Mouse (Mus musculus) erythroid progenitor cell, adult 5-6 weeks (primary cell): Measurements from ENCODE around the gene Nrxn2. TPM values are rescaled to one million over a fixed set of nuclear protein-coding genes. Genes with fewer than 3 reads are reported as not detected.

Source experiments
- ATAC-seq: replicated peaks from 2 replicates; pipeline ENCODE4 v1.8.0; 2016; ENCODE audit warnings: moderate number of reproducible peaks, mild to moderate bottlenecking, moderate TSS enrichment, inconsistent platforms; ENCODE audit not compliant: poor library complexity, low FRiP score, severe bottlenecking
- total RNA-seq, 2 experiments: library from RNA; stranded (forward) in 1 of 2; stranded (reverse) in 1 of 2; fragments of 150-400 nt in 1 of 2; fragments of 186-747, 209-891 nt in 1 of 2; gene quantifications; 2 replicates each; pipeline versions ENCODE4 v1.2.3 to v1.2.4; 2015 to 2017; ENCODE audit warnings: low replicate concordance in 2 of 2

Gene Nrxn2
- total RNA-seq, 2 experiments from 2014 or later = not detected

DNA sequence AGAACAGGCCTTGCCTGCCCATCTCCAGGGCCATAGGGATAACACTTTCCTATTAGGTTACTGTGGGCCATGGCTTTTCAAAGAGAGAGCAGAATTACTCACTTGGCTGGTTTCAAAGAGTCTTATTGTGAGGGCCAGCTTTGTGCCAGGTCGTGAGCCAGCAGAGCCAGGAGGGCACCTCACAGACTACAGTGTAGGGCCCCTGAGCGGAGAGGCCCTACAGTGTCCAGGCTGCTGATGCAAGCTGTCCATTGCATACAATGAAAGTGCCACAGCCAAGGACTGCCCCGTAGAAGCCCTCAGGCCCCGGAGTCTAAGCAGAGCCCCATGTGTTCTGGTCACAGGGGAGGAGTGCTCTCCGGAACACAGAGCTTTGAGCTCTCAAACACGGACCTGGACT lies 64.4 kb downstream of the Nrxn2 start:
- no peak for ATAC-seq

DNA sequence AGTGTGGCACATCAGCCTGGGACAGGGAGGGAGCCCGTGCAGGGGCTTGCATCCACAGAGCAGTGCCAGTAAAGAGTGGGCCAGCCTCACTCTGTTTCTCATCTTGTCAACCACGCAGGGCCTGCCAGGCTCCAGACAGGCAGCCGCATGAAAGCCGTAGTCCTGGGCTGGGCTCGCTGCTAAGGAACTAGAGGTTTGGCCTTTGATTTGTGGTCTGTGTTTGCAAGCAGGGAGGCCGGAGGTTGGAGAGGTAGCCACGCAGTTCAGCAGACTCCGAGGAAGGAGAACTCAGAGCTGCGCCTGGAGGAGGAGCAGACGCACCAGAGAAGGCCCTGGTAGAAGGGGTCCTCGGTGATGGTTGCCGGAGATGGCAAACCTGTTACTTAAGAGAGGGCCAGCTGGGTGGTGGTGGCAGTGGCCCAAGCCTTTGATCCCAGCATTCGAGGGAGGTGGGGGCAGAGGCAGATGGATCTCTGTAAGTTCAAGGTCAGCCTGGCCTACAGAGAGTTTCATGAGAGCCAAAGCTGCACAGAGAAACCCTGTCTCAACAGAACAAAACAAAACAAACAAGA lies 66.6 kb downstream of the Nrxn2 start:
- ATAC-seq = no peak

DNA sequence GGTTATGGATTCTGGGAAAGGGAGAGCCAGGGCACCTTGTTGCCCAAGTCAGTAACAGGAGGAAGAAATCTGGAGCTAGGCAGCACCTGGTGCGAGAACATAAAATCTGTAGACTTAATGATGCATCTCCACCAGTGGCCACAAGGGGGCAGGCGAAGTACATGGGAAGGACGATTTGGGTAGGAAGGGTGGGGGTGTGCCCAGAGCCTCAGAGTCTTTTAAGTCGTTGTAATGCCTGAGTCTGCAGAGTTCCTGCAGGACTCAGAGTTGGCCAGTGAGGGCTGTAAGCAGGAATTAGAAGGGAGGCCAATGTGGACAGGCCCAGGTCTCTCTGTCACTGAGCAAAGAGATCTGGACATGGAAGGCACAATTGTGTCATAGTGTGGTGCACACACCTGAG lies 70.5 kb downstream of the Nrxn2 start:
- ATAC-seq = no peak

DNA sequence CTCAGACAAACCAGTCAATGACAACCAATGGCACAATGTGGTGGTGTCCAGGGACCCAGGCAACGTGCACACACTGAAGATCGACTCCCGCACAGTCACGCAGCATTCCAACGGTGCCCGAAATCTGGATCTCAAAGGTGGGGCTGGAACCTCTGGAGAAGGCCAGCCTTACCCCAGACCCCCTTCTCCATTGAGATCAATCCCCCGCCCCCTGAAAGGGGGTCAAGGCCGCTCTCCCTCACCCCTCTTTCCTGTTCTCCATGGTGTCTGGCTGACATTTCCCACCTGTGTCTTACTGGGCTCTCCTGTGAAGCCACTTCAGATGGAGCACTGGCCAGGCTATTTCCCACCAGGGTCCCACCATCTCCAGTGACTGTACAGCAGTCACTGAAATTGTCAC lies 73.0 kb downstream of the Nrxn2 start:
- ATAC-seq = no peak

DNA sequence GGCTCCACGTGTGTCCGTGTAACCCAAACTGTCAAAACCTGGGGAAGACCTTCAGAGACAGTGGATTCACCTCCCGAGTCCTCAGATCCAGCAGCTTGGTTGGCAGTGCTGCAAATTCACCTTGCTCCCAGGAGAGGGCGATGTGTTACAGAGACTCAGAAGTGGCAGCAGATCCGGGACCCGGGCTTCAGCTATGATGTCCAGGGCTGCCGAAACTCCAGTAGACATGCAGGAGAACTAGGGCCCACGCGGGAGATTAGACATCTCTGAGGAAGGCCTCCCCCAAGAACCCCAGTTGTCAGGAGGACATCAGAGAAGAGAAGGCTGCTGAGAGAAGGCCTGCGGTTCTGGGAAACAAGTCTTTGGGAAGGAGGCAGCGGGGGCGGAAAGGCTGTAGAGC lies 73.6 kb downstream of the Nrxn2 start:
- ATAC-seq = no peak

DNA sequence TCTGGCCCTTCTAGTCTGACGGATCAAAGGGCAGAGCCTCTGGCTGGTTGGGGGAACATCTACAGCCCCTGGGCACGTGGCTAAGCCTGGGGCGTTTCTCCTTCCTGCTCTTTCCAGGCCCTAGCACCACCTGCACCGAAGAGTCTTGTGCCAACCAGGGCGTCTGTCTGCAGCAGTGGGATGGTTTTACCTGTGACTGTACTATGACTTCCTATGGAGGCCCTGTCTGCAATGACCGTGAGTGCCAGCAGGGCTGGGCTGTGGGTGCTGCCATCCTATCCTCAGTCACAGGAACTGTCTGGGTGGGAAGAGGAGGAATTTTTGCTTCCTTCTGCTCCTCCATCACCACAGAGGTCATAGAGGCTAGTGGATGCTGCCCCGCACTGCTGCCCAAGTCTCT lies 74.7 kb downstream of the Nrxn2 start:
- no peak for ATAC-seq

DNA sequence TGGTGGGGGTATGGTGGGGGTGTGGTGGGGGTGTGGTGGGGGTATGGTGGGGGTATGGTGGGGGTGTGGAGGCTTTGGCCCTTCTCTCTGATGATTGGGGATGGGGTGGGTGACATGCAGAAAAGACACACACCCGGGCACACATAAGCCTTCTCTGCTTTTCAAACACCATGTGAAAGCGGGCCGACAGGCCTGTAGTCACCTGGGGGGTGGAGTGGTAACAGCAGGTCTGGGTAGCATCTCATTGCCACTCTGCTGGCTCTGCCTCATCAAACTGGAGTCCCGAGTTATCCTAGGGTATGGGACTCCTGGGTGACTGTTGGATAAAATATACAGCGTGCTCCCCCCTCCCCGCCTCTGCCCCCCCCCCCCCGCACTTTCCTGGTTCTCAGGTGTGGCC lies 75.5 kb downstream of the Nrxn2 start:
- ATAC-seq = no peak

DNA sequence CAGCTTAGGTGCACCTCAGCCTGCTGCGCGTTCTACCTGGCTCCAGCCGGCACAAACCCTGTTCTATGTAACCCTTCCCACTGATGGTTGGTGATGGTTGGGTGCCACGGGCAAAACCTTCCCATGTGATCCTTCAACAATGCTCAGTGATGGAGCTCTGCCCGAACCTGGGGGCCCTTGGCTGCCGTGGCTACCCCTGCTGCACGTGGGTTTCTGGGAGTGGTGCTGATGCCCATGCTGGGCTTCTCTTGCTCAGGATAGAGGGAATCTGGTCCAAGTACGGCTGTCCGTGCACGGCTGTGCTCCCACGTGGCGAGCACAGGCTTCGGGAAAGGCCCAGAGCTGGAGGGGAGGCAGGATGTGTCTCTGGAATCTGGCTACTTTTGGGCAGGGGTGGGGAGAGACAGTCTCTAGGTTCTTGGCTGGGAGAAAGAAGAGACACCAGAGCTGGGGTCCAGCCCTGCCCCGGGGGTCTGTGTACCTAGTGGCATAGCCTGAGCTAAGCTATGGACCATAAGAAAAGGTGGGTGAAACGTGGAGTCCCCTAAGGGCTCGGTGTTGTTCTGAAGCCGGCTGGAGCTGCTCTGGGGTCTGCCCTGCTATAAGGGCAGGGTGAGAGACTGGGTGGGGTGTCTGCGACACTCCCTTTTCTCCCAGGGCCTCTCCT lies 76.1 kb downstream of the Nrxn2 start:
- ATAC-seq = no peak

DNA sequence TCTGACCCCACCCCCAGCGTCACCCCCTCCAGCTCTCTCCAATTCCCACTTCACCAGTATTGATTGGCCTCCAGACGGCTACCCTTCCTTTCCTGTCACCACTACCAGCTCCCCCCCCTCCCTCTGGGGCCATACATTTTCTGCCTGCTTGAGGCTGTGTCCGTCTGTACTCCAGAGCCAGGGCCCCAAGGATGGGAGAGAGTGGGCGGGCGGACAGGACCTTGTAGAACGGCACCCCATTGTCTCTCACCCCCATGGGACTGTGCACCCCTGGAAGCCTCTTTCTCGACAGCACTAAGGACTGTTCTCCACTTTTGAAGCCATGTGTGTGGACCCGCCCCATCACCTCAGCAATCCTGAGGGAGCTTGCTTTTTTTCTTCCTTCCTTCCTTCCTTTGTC lies 77.2 kb downstream of the Nrxn2 start:
- no peak for ATAC-seq

DNA sequence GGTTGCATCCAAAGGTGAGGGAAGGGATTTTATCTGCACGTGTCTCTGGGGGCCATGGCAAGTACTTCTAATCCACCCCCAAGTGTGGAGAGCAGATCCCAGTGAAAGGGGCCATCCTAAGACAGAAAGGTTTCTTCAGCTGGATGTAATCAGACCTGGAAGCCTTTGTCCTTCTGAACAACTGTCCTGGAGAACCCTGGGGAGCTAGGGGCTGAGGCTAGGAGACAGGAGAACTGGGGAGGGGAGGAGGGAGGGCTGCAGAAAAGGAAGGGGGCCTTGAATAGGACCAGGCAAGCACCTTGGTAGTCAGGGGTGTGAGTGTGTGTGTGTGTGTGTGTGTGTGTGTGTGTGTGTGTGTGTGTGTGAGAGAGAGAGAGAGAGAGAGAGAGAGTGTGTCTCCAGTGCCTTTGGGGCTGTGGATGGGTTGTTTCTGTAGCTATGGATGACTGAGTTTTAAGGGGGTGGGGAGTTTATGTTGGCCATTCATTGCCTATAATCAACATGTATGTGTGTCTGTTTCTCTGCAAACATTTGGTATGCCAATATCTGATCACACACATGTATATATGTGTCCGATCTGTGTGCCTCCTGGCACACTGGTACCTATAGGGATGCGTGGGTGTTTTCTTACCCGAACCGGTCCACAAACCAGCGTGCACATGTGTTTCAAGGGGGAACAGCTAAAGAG lies 78.1 kb downstream of the Nrxn2 start:
- ATAC-seq = no peak

DNA sequence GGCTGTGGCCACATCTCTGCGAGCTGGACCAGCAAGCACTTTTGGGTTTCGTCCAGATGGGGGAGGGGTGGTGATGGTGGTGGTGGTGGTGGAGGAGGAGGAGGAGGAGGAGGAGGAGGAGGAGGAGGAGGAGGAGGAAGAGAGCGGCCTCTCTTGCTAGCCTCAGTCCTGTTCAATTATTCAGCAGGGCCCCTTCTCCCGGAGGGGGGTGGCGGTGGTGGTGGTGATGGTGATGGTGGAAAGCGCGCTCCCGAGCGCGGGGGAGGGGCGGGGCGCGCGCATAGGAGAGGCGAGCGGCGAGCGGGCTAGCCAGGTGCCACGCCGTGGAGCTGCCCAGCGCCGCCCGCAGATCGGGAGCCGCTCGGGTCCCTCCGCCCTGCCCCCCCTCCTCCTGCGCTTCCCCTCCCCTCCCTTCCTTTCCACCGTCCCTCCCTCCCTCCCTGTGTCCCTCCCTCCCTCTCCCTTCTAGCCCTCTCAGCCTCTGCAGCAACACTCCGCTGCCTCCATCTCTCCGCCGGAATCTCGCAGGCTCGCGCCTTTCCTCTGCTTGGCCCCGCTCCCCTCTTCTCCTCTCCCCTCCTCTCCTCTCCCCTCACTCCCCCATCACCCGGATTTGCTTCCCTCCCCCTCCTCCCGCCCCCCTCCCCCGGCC lies 78.7 kb downstream of the Nrxn2 start:
- no peak for ATAC-seq

DNA sequence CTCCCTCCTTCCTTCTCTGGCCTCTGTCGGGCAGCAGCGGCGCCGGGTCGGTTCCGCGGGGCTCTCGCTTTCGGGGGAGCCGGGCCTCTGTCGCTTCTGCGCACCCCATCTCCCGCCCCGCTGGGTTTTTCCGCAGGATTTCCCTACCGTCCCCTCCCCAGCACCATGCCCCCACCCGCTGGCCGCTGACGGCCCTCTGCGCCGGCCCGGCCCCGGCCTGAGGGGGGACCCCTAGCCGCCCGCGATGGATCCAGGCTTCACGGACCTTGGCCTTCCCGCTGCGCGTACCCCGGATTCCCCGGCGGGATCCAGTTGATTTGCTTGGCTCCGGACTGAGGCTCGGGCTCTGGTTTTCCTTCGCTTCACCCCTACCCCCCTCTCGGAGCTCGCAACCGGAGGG lies 79.3 kb downstream of the Nrxn2 start:
- no peak for ATAC-seq

DNA sequence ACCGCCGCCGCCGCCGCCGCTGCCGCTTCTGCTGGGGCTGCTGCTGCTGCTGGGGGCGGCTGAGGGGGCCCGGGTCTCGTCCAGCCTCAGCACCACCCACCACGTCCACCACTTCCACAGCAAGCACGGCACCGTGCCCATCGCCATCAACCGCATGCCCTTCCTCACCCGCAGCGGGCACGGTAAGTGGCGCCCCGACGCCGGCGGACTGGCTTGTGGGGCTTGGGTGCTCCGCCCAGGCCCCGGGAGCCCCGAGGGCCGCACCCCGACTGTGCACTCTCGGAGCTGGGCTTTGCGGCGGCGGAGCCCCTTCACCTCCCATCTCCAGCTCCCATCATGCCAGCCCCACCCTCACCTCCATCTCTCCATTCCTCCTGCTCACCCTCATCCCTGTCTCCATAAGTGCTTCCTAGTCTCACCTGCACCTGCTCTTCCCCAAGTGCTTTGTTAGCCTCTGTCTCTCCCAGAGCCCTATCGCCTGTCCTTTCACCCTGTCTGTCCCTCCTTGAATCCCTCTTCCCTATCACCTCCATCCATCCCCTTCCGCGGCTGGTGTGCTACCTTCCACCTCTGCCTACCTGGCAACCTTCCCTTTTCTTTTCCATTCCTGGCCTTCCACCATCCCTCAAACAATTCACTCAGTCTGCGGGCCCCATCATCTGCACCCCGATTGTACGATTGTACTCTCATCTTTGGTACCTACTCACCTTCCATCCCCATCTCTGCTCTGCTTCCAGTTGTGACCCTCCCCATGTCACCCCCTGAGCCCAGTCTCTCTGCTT lies 80.0 kb downstream of the Nrxn2 start:
- no peak for ATAC-seq

DNA sequence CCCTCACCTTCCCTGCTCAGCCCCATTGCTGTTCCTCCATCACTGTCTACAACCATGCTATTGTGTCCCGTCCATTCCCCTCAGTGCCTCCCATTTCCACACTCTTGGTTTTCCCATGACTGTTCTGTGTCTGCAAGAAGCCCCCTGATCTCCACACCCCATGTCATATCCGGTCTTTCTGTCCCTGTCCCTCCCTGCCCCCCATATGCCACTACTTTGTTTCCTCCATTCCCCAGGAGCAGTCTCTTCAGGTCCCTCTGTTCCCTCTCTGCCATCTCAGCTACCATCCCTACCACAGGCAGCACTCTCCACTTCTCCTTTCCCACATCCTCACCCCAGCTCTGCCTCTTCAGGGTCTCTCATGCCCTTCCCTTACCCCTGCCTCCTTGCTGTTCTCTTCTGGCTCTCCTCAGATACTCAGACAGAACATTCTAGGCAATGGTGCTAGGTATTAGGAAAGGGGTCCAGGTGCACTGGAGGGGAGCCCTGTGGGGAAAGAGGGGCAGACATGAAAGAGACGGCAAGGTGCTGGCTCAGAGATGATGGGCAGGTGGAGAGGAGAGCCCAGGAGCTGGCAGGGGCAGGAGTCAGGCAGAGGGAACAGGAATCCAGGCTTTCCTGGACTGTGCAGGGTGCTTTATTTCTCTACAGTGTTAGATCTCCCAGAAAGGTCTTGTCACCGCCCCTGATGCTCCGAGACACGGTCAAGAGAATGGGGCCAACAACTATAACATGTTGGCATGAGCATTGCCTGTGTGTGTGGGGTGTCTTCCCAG lies 81.5 kb downstream of the Nrxn2 start:
- no peak for ATAC-seq

DNA sequence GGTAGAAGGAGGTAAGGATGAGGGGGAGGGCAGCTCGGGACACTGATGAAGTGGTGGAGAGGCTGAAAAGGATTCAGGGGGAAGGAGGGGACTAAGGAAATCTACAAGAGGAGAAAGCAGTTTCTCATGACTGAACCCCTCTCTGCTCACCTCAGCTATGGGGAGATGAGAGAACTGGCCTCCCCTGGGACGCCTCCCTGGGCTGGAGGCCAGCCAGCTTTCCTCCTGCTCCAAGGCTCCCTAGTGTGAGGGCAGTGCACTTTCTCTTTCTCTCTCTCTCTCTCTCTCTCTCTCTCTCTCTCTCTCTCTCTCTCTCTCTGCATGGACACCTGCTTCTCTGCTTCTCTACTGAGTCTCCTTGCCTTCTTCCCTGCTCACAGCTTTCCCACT lies 82.1 kb downstream of the Nrxn2 start:
- no peak for ATAC-seq

DNA sequence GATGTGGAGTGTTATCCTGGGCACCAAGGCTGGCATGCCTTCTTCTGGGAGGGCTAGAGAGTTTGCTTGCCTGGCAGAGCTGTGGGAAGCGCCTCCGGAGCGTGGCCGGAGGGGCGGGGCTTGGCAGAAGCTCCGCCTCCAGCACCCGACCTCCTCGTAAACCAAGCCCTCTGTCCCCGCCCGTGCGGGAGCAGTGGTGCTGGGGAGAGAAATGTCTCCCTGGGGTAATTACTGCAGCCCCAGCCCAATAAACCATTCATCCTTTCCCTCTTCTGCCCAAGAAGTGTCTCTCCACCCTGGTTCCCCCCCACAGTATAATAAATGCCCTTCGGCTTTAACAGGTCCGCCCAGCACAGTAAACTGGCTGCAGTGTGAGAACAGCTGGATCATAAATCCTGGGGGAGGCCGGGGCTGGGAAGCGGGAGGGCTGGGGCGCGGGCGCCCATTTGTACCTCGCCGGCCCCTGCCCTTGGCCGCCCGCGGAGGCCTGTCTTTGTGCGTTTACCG lies 83.6 kb downstream of the Nrxn2 start:
- ATAC-seq = no peak

DNA sequence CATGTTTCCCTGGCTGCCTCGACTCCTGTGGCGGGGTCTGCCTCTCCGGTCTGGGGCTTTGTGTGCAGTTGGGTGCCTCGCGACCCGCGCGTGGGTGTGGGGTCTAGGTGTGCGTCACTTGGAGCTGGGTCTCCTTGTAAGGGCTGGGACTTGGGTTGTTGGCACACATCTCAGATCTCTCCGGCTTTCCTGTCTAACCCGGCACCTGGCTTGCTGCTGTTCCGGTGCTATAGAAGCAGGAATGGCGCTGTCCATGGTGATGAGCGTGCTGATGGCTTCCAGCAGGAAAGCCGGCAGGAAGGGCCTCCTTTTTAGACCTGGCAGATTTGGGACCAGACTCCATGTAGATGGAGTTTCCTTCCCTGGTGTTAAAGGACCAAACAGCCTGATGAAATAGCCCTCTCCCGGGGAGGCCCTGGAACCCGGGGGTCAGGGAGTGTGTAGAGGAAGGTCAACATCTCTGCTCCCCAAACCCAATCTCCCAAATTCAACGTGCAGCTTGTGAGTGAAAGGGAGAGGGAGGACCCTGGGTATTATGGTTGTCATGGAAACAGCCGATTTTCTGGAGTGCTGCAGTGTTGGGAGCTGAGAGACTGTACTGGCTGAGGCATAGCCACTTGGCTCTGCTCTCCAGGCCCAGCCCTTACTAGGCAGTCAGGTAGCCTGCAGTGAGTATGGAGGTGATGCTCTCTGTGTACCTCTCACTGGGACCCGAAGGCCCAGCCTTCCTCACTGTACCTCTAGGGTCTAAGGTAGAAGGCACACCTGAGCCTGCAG lies 84.2 kb downstream of the Nrxn2 start:
- ATAC-seq = no peak

DNA sequence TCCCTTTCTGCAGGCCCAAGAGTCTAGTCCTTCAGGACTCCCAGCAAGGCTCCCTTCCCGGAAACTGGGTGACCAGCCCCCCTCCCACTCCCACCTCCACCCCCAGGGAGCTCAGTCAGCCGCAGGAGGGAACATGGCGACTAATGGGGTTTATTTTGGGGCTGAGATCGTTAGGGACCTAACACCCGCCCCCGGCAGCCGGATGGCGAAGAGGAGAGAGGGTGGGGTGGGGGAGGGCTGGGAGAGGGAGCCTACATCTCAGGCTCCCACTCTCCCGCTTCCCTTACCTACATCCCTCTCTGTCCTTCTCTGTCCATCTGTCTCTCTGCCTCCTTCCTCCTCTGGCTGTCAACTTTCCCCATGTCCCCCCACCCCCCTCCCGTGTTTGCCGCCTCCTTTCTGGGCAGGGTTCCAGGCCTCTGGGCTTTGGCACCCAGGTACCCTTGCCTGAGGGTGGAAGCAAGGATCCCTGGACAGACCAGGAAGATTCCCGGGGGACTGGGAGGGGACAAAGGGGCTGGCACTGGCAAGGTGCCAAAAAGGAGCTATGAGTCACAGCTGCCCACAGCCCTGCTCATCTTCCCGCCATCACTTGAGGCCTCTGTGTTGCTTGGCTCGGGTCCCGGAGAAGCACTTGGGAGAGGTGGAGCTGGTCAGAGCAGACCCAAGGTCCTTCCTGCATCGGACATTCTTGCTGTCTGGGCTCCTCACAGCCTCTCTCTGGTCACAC lies 85.6 kb downstream of the Nrxn2 start:
- no peak for ATAC-seq
